In genomic region chr9:15045740-15046139, GRCm38 (mm10) we compare ENCODE assay signal across 8 mouse cellular contexts. TPM values are rescaled to one million over a fixed set of nuclear protein-coding genes. Genes with fewer than 3 reads are reported as not detected.
DNase-seq lines count a peak whose midpoint lies in the region; ATAC-seq and TF ChIP-seq lines count a peak whose summit lies in the region.

No protein-coding gene starts in this region.

- peaks cover 3% of the 10 kb centered on the region for H3K4me1 ChIP-seq in heart, adult 2 months (ENCODE audit: control insufficient read depth, insufficient read depth, low read length)
- peaks cover 9 to 39% of the 10 kb centered on the region in 2 experiments for H3K4me1 ChIP-seq in CH12.LX (ENCODE audit: control insufficient read depth in 1 of 2, insufficient read depth in 2 of 2)
- peaks cover 11% of the 10 kb centered on the region for H3K4me1 ChIP-seq in heart, postnatal 0 days (ENCODE audit: control insufficient read depth, insufficient read depth)

- no peak for TF ChIP-seq EP300 in heart, adult 2 months (IDR thresholded peaks at IDR 0.05; ENCODE audit: insufficient read depth, low read depth, low read length)
- TF ChIP-seq EP300 in CH12.LX (IDR thresholded peaks at IDR 0.05; ENCODE audit: low read length), result no peak
- no peak for TF ChIP-seq EP300 in heart, postnatal 0 days (IDR thresholded peaks at IDR 0.05; ENCODE audit: low read depth)

- no peaks in the 10 kb centered on the region for H3K9me3 ChIP-seq in CH12.LX (replicated peaks; ENCODE audit: low read length)
- no peaks in the 10 kb centered on the region for H3K9me3 ChIP-seq in heart, postnatal 0 days (replicated peaks; ENCODE audit: control insufficient read depth, low read length)

- H3K36me3 ChIP-seq in heart, adult 2 months (ENCODE audit: control insufficient read depth, insufficient read depth, low read length), result no peaks in the 10 kb centered on the region
- H3K36me3 ChIP-seq in CH12.LX (replicated peaks in 1 of 2; ENCODE audit: control insufficient read depth in 1 of 2, insufficient read depth in 1 of 2, low read length in 1 of 2) (peaks cover 0 to 20% of the 10 kb centered on the region in 2 experiments), macrophage (ENCODE audit: inconsistent target) (no peaks in the 10 kb centered on the region)
- H3K36me3 ChIP-seq in heart, postnatal 0 days (replicated peaks; ENCODE audit: control insufficient read depth, insufficient read depth, low read length), result no peaks in the 10 kb centered on the region

- WGBS in heart, adult 2 months, result 41% methylated on average over 10 of the region's 10 CpGs
- WGBS in heart, postnatal 0 days, result 37% methylated on average over 10 of the region's 10 CpGs
- WGBS in macrophage (ENCODE audit: missing documents), result 22% methylated on average over 7 of the region's 10 CpGs

- no peak for TF ChIP-seq POLR2A in heart, adult 2 months (IDR thresholded peaks at IDR 0.05; ENCODE audit: insufficient read depth, low read depth, low read length)
- TF ChIP-seq POLR2A in CH12.LX (IDR thresholded peaks at IDR 0.05; ENCODE audit: low read depth, low read length), result no peak

- no peak for DNase-seq in heart, adult 2 months
- no peak for DNase-seq in heart, postnatal 4 days
- no peak for DNase-seq in CH12.LX (ENCODE audit: extremely low read depth)
- DNase-seq in heart, postnatal 0 days (ENCODE audit: low spot score), result no peak
- no peak for DNase-seq in ovary, postnatal 14 days (ENCODE audit: low spot score)
- DNase-seq in cerebellum, postnatal 10 days, result no peak
- no peak for DNase-seq in left cerebral cortex, postnatal 14 days (ENCODE audit: low spot score in 2 of 2)

- TF ChIP-seq CTCF in heart, adult 2 months (IDR thresholded peaks at IDR 0.05), result no peak
- TF ChIP-seq CTCF in CH12.LX (conservative IDR thresholded peaks at IDR 0.05 in 1 of 2, IDR thresholded peaks at IDR 0.05 in 1 of 2; ENCODE audit: low read depth in 2 of 2, low read length in 2 of 2), result no peak
- TF ChIP-seq CTCF in heart, postnatal 0 days (IDR thresholded peaks at IDR 0.05; ENCODE audit: low read depth), result no peak

- no peak overlapping the region for H3K27ac ChIP-seq in heart, adult 2 months
- H3K27ac ChIP-seq in CH12.LX (ENCODE audit: insufficient read depth, low read depth), result no peak overlapping the region
- H3K27ac ChIP-seq in heart, postnatal 0 days (ENCODE audit: low read depth), result 0 out of 2 replicates have a peak overlapping the region, but pooled peaks have one; percentile 71
- peak overlapping the region; percentile 13; the same call in 1 of the 2 replicates for H3K27ac ChIP-seq in macrophage

- no peak for ATAC-seq in heart, postnatal 0 days (ENCODE audit: insufficient read depth, low read depth)

- TF ChIP-seq RAD21 in CH12.LX (IDR thresholded peaks at IDR 0.05; ENCODE audit: low read depth, low read length), result no peak

- H3K4me3 ChIP-seq in heart, adult 2 months, result peak overlapping the region; percentile 84
- H3K4me3 ChIP-seq in CH12.LX (replicated peaks in 1 of 3; ENCODE audit: low read depth in 2 of 3, low read length in 2 of 3, poor library complexity in 1 of 3), result peak overlapping the region; percentile 53 to 86 (median 82)
- peak overlapping the region; percentile 78 for H3K4me3 ChIP-seq in heart, postnatal 0 days (ENCODE audit: low read depth, low read length)
- peak overlapping the region; percentile 51 for H3K4me3 ChIP-seq in macrophage (ENCODE audit: inconsistent target)

- no peak overlapping the region for H3K9ac ChIP-seq in heart, adult 2 months (ENCODE audit: low read depth, low read length)
- H3K9ac ChIP-seq in CH12.LX (ENCODE audit: insufficient read depth, low read depth), result 0 out of 2 replicates have a peak overlapping the region, but pooled peaks have one; percentile 63
- H3K9ac ChIP-seq in heart, postnatal 0 days (replicated peaks; ENCODE audit: low read depth, low read length), result peak overlapping the region; percentile 69

- in situ Hi-C loops in CH12.LX (cut with MboI; ENCODE audit: low pct_ligation_motif_present, low pct_unique_long_range_greater_than_20kb, low sequenced_read_pairs), result no loop called here

- H3K4me2 ChIP-seq in CH12.LX (ENCODE audit: insufficient read depth, low read depth, poor library complexity, severe bottlenecking), result peak overlapping the region; percentile 62
- peak overlapping the region; percentile 86 for H3K4me2 ChIP-seq in heart, postnatal 0 days (ENCODE audit: low read depth, low read length)

- intact Hi-C loops in heart, adult 2 months (cut with DNase I), result no loop called here
- intact Hi-C loops in left cerebral cortex, postnatal 14 days (cut with DNase I), result loop anchor here (5.0 kb wide), 1 partner anchor 122 kb away; no protein-coding TSS in a partner anchor

- no peaks in the 10 kb centered on the region for H3K27me3 ChIP-seq in heart, adult 2 months (ENCODE audit: control insufficient read depth, insufficient read depth, low read length)
- no peaks in the 10 kb centered on the region for H3K27me3 ChIP-seq in CH12.LX (replicated peaks)
- H3K27me3 ChIP-seq in heart, postnatal 0 days (ENCODE audit: control insufficient read depth, insufficient read depth, low read length), result no peaks in the 10 kb centered on the region

- dilution Hi-C loops in CH12.LX (cut with MboI; ENCODE audit: extremely low pct_ligation_motif_present, extremely low pct_unique_long_range_greater_than_20kb, low sequenced_read_pairs), result no loop called here

- H3K79me2 ChIP-seq in heart, adult 2 months (replicated peaks; ENCODE audit: control insufficient read depth, insufficient read depth, low read length), result no peaks in the 10 kb centered on the region
- H3K79me2 ChIP-seq in CH12.LX (replicated peaks; ENCODE audit: control insufficient read depth, extremely low read depth, insufficient read depth, poor library complexity, severe bottlenecking) (no peaks in the 10 kb centered on the region), macrophage (ENCODE audit: inconsistent target) (peaks cover 40% of the 10 kb centered on the region; the same call in 1 of the 2 replicates)

TF ChIP-seq in CH12.LX, 34 proteins besides CTCF, POLR2A, EP300 and RAD21:
- TF ChIP-seq TCF12 (IDR thresholded peaks at IDR 0.05; ENCODE audit: low read depth, low read length), result no peak
- no peak for TF ChIP-seq IRF4 (IDR thresholded peaks at IDR 0.05; ENCODE audit: low read depth, low read length)
- no peak for TF ChIP-seq SIN3A (IDR thresholded peaks at IDR 0.05; ENCODE audit: low read length)
- TF ChIP-seq MYC (IDR thresholded peaks at IDR 0.05; ENCODE audit: low read depth, low read length), result no peak
- no peak for TF ChIP-seq TBP (conservative IDR thresholded peaks at IDR 0.05; ENCODE audit: low read depth, low read length)

RNA-seq across cellular contexts. Expression of gene Panx1, which starts 0.5 kb away (rescaled TPM):
- 1 to 10 TPM; 3.8 to 4.5 TPM for total RNA-seq in heart, adult 2 months (2021)
- polyA plus RNA-seq in heart, adult 2 months (2012; rRNA removed), result 5.6 and 6.0 TPM in 2 replicates
- 10 to 100 TPM; 14.7 to 15.0 TPM for total RNA-seq in heart, postnatal 4 days (2021)
- 15.6 and 19.7 TPM in 2 replicates for total RNA-seq in CH12.LX (2012; rRNA removed)
- 20.0 and 27.9 TPM in 2 replicates for total RNA-seq in CH12.LX (2014; rRNA removed)
- 40.0 and 54.0 TPM in 2 replicates for polyA plus RNA-seq in CH12.LX (2012; ENCODE audit: insufficient read length, low read depth)
- 2.4 and 7.4 TPM in 2 replicates for total RNA-seq in heart, postnatal 0 days (2014; rRNA removed; ENCODE audit: low replicate concordance)
- 10.2 and 11.2 TPM in 2 replicates for polyA plus RNA-seq in heart, postnatal 0 days (2015; fragmentation: Nextera tagmentation; extraction: Ambion mirVana)
- 10 to 100 TPM in 6 of 26 experiments, 1 to 10 TPM in 19, under 1 TPM in 1; 0.73 to 18.3 (median 5.8) TPM for total RNA-seq in macrophage (2018; cell fraction: chromatin; rRNA removed)
- 10 to 100 TPM in 24 of 26 experiments, 1 to 10 TPM in 2; 9.7 to 27.2 (median 14.5) TPM for total RNA-seq in macrophage (2018; cell fraction: cytosol; rRNA removed)
- 10 to 100 TPM in 11 of 26 experiments, 1 to 10 TPM in 15; 4.5 to 20.9 (median 9.1) TPM for total RNA-seq in macrophage (2018; cell fraction: nucleus; rRNA removed)
- polyA plus RNA-seq in macrophage (2018), result 16.0 to 28.2 TPM (median 27.1 TPM) in 3 replicates
- total RNA-seq in left cerebral cortex, postnatal 14 days (2021), result 10 to 100 TPM; 42.2 to 43.4 TPM

Comparison
In these comparisons a context has a peak if more than half of its experiments do, and no peak if none do; other contexts are left out.
1. H3K27ac ChIP-seq: peak in heart, postnatal 0 days (single experiment) and macrophage (single experiment); none in heart, adult 2 months (single experiment) and CH12.LX (single experiment).
2. Peak in every context shown above with its lines, with median percentiles within 50 percentile points of each other: H3K4me3 ChIP-seq.